Mouse (Mus musculus): ENCODE data around the gene C1s1. TPM values are rescaled to one million over a fixed set of nuclear protein-coding genes. Genes with fewer than 3 reads are reported as not detected.

Gene C1s1
- polyA plus RNA-seq, 1 experiment from 2014 or later: 11.9 TPM

DNA sequence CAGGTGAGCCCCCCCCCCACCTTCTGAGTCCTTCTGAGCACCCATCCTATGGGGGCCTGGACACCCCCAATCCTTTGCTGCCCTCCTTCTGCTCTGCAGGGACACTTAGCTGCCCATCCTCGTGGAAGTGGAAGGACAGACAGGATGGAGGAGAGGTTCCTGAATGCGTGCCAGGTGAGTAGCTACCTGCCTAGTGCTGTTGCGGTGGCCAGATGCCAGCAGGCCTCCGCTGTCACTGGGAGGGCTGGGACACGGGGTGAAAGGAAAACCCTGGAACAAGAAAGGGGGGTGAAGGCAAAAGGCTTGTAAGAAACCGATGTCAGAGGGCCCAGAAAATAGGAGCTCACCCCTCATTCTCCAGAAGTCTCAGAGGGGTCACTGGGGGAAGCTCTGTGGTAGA, 35.2 kb downstream of the C1s1 start:
- H3K9ac ChIP-seq (ENCODE audit: low read depth, low read length): no peak overlapping the region
- H3K4me2 ChIP-seq (replicated peaks; ENCODE audit: low read depth, low read length): no peak overlapping the region
- H3K27ac ChIP-seq (ENCODE audit: low read depth, low read length): no peak overlapping the region
- ATAC-seq (ENCODE audit: low FRiP score, low TSS enrichment): no peak
- no peaks in the 10 kb centered on the region for H3K36me3 ChIP-seq (ENCODE audit: control insufficient read depth, insufficient read depth, low read length)
- no peaks in the 10 kb centered on the region for H3K9me3 ChIP-seq (ENCODE audit: control insufficient read depth, low read length)
- 86% methylated on average over 6 of the region's 6 CpGs for WGBS
- no peaks in the 10 kb centered on the region for H3K4me1 ChIP-seq (ENCODE audit: control insufficient read depth, insufficient read depth, low read length)
- no peaks in the 10 kb centered on the region for H3K27me3 ChIP-seq (ENCODE audit: control insufficient read depth, insufficient read depth, low read length)
- H3K4me3 ChIP-seq (ENCODE audit: low read length): no peak overlapping the region

DNA sequence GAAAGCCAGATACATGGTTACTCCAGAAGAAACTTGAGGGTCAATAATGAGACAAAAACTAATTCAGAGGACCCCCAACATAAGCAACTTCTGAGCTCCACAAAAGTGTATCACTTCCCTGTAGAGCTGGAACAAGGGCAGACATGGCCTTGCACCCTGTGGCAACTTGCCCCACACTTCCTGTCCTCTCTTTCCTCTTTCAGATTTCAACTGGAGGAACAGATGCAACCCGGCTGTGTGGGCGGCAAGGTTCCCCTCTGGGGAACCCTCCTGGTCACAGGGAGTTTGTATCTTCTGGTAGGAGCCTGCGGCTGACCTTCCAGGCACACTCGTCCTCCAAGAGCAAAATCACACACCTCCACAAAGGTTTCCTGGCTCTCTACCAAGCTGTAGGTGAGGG, 37.1 kb downstream of the C1s1 start:
- Histone ChIP-seq H3K4me3 (ENCODE audit: low read length) (no peak overlapping the region), H3K4me2 (replicated peaks; ENCODE audit: low read depth, low read length) (no peak overlapping the region), H3K9me3 (ENCODE audit: control insufficient read depth, low read length) (no peaks in the 10 kb centered on the region), H3K9ac (ENCODE audit: low read depth, low read length) (no peak overlapping the region), H3K27ac (ENCODE audit: low read depth, low read length) (no peak overlapping the region), H3K4me1 (ENCODE audit: control insufficient read depth, insufficient read depth, low read length) (no peaks in the 10 kb centered on the region), H3K36me3 (ENCODE audit: control insufficient read depth, insufficient read depth, low read length) (no peaks in the 10 kb centered on the region), H3K27me3 (ENCODE audit: control insufficient read depth, insufficient read depth, low read length) (no peaks in the 10 kb centered on the region)
- no peak for ATAC-seq (ENCODE audit: low FRiP score, low TSS enrichment)
- WGBS: 69% methylated on average over 4 of the region's 4 CpGs

DNA sequence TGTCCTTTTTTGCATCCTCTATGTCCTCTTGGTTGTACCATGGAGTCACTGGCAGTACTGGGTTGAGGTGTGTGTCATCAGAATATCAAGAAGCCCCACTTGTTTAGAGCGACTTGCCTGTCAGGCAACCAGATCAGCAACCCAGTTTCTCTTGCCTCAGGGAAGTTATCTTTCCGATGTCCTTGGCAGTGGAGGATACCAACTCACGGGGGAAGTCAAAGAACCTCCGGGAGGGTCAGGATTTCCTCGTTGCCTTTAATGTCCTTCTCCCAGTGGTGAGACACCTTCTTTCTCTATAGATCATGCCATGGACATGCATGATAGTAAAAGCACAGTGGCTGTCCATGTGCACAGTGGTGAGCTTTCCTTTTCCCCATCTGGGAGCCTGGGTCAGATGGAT, 40.1 kb downstream of the C1s1 start:
- 87% methylated on average over 5 of the region's 5 CpGs for WGBS
- no peak for ATAC-seq (ENCODE audit: low FRiP score, low TSS enrichment)
- no peaks in the 10 kb centered on the region for H3K4me1 ChIP-seq (ENCODE audit: control insufficient read depth, insufficient read depth, low read length)
- H3K9ac ChIP-seq (ENCODE audit: low read depth, low read length): no peak overlapping the region
- no peaks in the 10 kb centered on the region for H3K36me3 ChIP-seq (ENCODE audit: control insufficient read depth, insufficient read depth, low read length)
- H3K4me3 ChIP-seq (ENCODE audit: low read length): no peak overlapping the region
- H3K27ac ChIP-seq (ENCODE audit: low read depth, low read length): no peak overlapping the region
- H3K27me3 ChIP-seq (ENCODE audit: control insufficient read depth, insufficient read depth, low read length): no peaks in the 10 kb centered on the region
- H3K9me3 ChIP-seq (ENCODE audit: control insufficient read depth, low read length): no peaks in the 10 kb centered on the region
- no peak overlapping the region for H3K4me2 ChIP-seq (replicated peaks; ENCODE audit: low read depth, low read length)

DNA sequence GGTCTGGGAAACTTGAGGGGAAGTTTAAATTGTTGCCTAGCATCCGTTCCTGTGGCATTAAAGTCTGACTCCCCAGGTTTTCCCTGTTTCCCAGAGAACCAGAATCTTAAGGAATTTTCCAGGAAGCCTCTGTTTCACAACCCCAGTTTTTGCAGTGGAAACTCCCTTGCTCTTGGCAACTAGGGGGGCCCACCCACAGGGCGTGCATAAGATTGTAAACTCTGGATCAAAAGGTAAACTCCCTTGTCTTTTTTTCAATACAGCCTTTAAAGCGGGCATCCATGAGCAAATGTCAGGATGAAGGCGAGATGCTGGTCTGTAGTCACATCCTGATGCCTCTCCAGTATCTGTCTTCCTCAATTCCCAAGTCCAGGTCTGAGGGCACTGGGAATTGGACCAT, 40.7 kb downstream of the C1s1 start:
- 75% methylated on average over 4 of the region's 4 CpGs for WGBS
- H3K4me2 ChIP-seq (replicated peaks; ENCODE audit: low read depth, low read length): no peak overlapping the region
- no peak overlapping the region for H3K27ac ChIP-seq (ENCODE audit: low read depth, low read length)
- H3K9ac ChIP-seq (ENCODE audit: low read depth, low read length): no peak overlapping the region
- H3K4me1 ChIP-seq (ENCODE audit: control insufficient read depth, insufficient read depth, low read length): no peaks in the 10 kb centered on the region
- ATAC-seq (ENCODE audit: low FRiP score, low TSS enrichment): no peak
- no peaks in the 10 kb centered on the region for H3K9me3 ChIP-seq (ENCODE audit: control insufficient read depth, low read length)
- no peaks in the 10 kb centered on the region for H3K36me3 ChIP-seq (ENCODE audit: control insufficient read depth, insufficient read depth, low read length)
- no peak overlapping the region for H3K4me3 ChIP-seq (ENCODE audit: low read length)
- H3K27me3 ChIP-seq (ENCODE audit: control insufficient read depth, insufficient read depth, low read length): no peaks in the 10 kb centered on the region

DNA sequence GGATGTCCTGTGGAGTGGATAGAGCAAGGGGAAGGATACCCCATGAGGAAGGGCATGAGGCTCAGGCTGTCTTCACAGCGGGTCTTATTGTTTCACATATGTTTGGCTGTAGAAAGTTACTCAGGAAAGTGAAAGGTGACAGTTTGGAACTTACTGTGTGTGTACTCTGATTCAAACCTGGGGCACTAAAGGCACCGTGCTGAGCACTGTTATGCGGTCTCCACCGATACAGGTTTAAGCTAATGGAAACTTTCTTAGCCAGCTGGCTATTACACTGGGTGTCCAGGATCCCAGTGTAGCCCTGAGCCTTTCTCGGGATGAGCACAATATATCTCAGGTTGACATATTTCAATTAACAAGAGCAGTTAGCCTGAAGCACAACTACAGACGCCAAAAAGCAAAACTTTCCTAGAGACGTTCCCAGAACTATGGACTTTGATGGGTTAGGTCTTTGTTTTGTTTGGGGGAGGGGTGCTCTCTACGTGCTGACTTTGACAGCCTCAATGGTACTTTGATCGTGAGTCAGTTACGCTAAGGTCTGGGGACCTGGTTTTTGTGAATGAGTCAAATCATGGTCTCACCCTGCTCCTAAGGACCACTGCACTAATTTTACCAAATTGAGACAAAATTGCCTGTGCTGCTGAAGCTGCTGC, 42.1 kb downstream of the C1s1 start:
- no peaks in the 10 kb centered on the region for H3K27me3 ChIP-seq (ENCODE audit: control insufficient read depth, insufficient read depth, low read length)
- H3K4me3 ChIP-seq (ENCODE audit: low read length): no peak overlapping the region
- H3K9ac ChIP-seq (ENCODE audit: low read depth, low read length): no peak overlapping the region
- peaks cover 4% of the 10 kb centered on the region; the same call in 1 of the 2 replicates for H3K9me3 ChIP-seq (ENCODE audit: control insufficient read depth, low read length)
- ATAC-seq (ENCODE audit: low FRiP score, low TSS enrichment): no peak
- WGBS: 34% methylated on average over 10 of the region's 10 CpGs
- no peaks in the 10 kb centered on the region for H3K36me3 ChIP-seq (ENCODE audit: control insufficient read depth, insufficient read depth, low read length)
- H3K4me2 ChIP-seq (replicated peaks; ENCODE audit: low read depth, low read length): no peak overlapping the region
- no peak overlapping the region for H3K27ac ChIP-seq (ENCODE audit: low read depth, low read length)
- no peaks in the 10 kb centered on the region for H3K4me1 ChIP-seq (ENCODE audit: control insufficient read depth, insufficient read depth, low read length)

DNA sequence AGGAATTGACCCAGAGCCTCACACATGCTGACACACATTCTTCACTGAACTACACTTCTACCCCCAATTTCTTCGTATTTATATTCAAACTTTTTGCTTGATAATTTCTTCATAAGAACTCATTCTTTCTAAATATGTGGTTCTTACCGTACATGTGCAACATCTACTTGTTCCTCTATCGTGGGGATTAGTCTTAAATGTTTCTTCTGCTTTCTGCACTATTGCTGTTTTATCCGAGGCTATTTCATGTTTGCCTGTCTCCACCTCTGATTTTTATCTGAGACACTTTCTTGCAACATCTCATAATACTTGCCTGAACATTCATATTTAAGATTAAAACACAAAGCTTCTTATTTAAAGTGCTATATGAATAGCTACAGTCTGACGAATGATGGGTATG, 46.1 kb downstream of the C1s1 start:
- no peak for ATAC-seq (ENCODE audit: low FRiP score, low TSS enrichment)
- Histone ChIP-seq H3K4me2 (replicated peaks; ENCODE audit: low read depth, low read length) (no peak overlapping the region), H3K9me3 (ENCODE audit: control insufficient read depth, low read length) (peaks cover 4% of the 10 kb centered on the region; the same call in 1 of the 2 replicates), H3K4me1 (ENCODE audit: control insufficient read depth, insufficient read depth, low read length) (no peaks in the 10 kb centered on the region), H3K27ac (ENCODE audit: low read depth, low read length) (no peak overlapping the region), H3K4me3 (ENCODE audit: low read length) (no peak overlapping the region), H3K9ac (ENCODE audit: low read depth, low read length) (no peak overlapping the region), H3K27me3 (ENCODE audit: control insufficient read depth, insufficient read depth, low read length) (no peaks in the 10 kb centered on the region), H3K36me3 (ENCODE audit: control insufficient read depth, insufficient read depth, low read length) (no peaks in the 10 kb centered on the region)
- 89% methylated on average over 5 of the region's 5 CpGs for WGBS

DNA sequence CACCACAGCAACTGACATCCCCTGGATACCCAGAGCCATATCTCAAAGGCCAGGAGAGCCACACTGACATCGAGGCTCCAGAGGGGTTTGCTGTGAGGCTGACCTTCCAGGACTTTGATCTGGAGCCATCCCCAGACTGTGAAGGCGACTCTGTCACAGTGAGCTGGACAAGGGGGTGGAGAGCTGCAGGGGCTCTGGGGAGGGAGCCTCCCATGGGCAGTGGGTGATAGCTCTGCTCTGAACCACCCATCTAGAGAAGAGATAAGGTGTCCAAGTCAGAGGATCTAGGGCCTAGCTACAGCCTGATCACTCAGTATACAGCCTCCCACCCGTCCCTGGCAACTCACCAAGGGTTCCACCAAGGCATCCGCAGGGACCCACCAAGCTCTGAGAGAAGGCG, 48.3 kb downstream of the C1s1 start:
- Histone ChIP-seq H3K27ac (ENCODE audit: low read depth, low read length) (no peak overlapping the region; the same call in 1 of the 2 replicates), H3K4me2 (replicated peaks; ENCODE audit: low read depth, low read length) (no peak overlapping the region), H3K27me3 (ENCODE audit: control insufficient read depth, insufficient read depth, low read length) (no peaks in the 10 kb centered on the region), H3K9me3 (ENCODE audit: control insufficient read depth, low read length) (peaks cover 4% of the 10 kb centered on the region; the same call in 1 of the 2 replicates), H3K4me1 (ENCODE audit: control insufficient read depth, insufficient read depth, low read length) (no peaks in the 10 kb centered on the region), H3K36me3 (ENCODE audit: control insufficient read depth, insufficient read depth, low read length) (no peaks in the 10 kb centered on the region), H3K9ac (ENCODE audit: low read depth, low read length) (no peak overlapping the region), H3K4me3 (ENCODE audit: low read length) (no peak overlapping the region)
- WGBS: 69% methylated on average over 5 of the region's 5 CpGs
- peak; percentile 33; the same call in 1 of the 2 replicates for ATAC-seq (ENCODE audit: low FRiP score, low TSS enrichment)

DNA sequence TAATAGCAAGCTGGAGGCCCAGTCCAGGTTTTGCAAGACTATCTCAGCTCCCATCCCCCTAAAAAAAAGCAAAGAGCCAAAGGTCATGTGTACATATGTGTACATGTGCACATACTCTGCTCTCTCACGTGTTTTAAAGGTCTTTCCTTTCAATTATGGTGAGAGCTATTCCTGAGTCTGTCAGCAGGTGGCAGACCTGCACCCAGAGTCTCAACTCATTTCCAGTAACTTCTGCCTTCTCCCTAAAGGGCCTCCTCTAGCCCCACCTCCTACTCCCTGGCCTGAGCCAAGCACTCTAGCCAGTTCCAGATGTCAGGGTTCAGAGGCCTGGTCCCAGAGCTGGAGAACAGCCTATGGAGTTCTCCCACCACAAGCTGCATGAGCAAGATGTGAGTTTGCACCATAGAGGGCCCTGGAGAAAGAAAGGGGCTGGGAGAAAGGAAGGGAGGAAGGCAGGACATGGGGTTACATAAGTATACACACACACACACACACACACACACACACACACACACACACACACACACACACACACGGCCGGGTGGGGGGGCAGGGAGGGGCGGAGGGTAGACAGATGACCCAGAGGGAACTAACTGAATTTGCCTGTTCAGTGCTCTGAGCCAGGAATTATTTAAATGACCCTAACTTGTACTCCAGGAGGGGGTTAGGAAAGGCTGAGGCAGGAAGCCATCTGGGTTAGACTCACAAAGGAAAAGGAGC, 49.2 kb downstream of the C1s1 start, which contains the start of gene C1rl:
Gene C1rl, plus strand, starts transcription at position 272 of the 720 bp plus-strand sequence.
- peak; percentile 95 for ATAC-seq (ENCODE audit: low FRiP score, low TSS enrichment)
- Histone ChIP-seq H3K9ac (ENCODE audit: low read depth, low read length) (no peak within 1 kb of the TSS), H3K36me3 (ENCODE audit: control insufficient read depth, insufficient read depth, low read length) (no peaks in the 10 kb centered on the region), H3K27ac (ENCODE audit: low read depth, low read length) (no peak within 1 kb of the TSS; the same call in 1 of the 2 replicates), H3K9me3 (ENCODE audit: control insufficient read depth, low read length) (peaks cover 4% of the 10 kb centered on the region; the same call in 1 of the 2 replicates), H3K4me1 (ENCODE audit: control insufficient read depth, insufficient read depth, low read length) (no peaks in the 10 kb centered on the region), H3K4me2 (replicated peaks; ENCODE audit: low read depth, low read length) (no peak within 1 kb of the TSS), H3K27me3 (ENCODE audit: control insufficient read depth, insufficient read depth, low read length) (no peaks in the 10 kb centered on the region), H3K4me3 (ENCODE audit: low read length) (no peak within 1 kb of the TSS)
- 50% methylated on average over 4 of the region's 4 CpGs for WGBS

DNA sequence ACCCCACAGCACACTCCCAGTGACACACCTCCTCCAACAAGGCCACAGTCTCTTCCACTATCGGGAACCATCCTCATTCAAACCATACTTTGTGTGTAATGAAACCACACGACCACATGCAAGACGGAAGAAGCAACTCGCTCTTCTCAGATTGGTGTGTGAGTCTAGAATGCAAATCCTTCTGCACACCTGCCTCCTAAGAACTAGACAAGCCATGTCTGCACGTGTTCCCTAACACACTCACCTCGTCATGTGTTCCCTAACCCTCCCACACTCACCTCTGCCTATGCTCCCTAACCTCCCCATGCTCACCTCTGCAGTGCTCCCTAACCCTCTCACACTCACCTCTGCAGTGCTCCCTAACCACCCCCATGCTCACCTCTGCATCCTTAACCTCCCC, 50.7 kb downstream of the C1s1 start:
- Histone ChIP-seq H3K9ac (ENCODE audit: low read depth, low read length) (no peak overlapping the region), H3K9me3 (ENCODE audit: control insufficient read depth, low read length) (peaks cover 4% of the 10 kb centered on the region; the same call in 1 of the 2 replicates), H3K4me2 (replicated peaks; ENCODE audit: low read depth, low read length) (no peak overlapping the region), H3K4me3 (ENCODE audit: low read length) (no peak overlapping the region), H3K4me1 (ENCODE audit: control insufficient read depth, insufficient read depth, low read length) (no peaks in the 10 kb centered on the region), H3K27me3 (ENCODE audit: control insufficient read depth, insufficient read depth, low read length) (no peaks in the 10 kb centered on the region), H3K36me3 (ENCODE audit: control insufficient read depth, insufficient read depth, low read length) (no peaks in the 10 kb centered on the region), H3K27ac (ENCODE audit: low read depth, low read length) (no peak overlapping the region)
- ATAC-seq (ENCODE audit: low FRiP score, low TSS enrichment): no peak
- 78% methylated on average over 6 of the region's 6 CpGs for WGBS

Measured in kidney, embryonic 14.5 days (tissue).